Mouse (Mus musculus): Measurements from ENCODE around the gene B3gnt5. TPM values are rescaled to one million over a fixed set of nuclear protein-coding genes. Genes with fewer than 3 reads are reported as not detected.
"Not testable (repeated sequence)": the region's sequence is repeated elsewhere in the genome, so short reads cannot be mapped to it uniquely, and the experiment has no call there.

The B3gnt5 gene
- polyA plus RNA-seq (2017; shearing (Covaris generic)): 10 to 100 TPM; 15.8 to 17.5 TPM

DNA sequence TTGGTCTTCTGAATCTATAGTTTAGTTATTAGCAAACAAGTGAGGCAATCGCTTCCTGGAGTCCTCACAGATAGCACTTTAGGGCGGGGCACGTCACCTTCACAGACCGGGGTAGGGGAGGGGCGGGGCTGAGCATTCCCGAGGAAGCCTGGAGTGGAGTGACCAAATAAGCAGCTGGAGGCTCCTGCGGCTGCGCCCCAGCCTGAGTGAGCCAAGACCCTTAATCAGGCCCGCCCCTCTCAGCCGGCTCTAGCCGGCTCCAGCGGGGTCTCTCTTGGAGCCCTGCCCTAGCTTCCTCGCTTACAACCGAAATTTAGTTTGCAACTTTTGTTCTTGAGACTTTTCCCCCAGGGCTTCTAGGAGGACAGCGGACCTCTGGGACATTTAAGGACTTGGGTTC is at the start of gene B3gnt5:
B3gnt5 (plus strand) TSS at position 135 of the 400 bp plus-strand sequence.
- ATAC-seq: peak; percentile 64

DNA sequence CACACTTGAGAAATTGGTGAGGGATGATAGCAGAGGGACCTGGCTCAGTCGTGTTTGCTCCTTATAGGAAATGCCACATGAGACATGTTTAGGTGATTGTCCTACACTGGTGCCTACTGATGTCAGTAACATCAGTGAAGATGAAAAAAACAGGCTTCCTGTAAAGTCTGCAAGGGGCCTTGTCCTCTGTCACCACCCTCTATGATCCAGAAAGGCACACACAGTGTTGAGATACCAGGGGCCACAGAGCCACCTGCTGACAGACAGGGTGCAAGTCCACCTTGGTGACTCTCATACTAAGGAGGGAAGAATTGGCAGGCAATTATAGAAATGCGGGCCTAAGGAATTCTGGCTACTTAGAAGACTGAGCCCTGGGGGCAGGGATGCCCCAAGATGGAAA is 39.0 kb upstream of the B3gnt5 start:
- ATAC-seq: no peak

DNA sequence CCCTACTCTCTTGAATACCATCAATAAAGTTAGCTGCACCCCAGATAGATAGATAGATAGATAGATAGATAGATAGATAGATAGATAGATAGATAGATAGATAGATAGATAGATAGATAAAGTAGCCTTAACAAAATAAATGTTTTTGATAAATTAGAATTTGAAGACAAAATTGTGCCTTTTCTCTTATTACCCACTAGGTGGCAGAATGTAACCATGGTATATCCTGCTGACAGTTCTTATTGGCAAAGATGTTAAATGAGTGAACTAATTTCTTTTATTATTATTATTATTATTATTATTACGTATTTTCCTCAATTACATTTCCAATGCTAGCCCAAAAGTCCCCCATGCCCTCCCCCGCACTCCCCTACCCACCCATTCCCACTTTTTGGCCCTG is 35.9 kb upstream of the B3gnt5 start:
- not testable (repeated sequence) for ATAC-seq

DNA sequence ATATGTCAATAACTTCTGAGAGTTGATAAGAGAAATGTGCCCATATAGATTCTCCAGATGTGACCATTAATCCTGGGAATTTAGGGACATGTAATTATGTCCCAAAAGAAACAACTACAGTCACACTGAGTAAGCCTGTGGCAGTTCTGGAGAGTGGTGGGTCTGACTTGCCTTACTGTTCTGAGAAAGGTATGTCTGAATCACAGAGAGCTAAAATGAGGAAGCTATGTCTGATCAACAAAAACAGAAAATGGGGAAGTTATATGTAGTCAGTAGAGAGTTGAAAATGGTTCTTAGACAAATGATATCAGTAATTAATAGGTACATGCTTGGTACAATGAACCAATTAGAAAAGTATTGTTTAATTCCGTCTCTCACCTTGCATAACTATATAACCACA is 27.1 kb upstream of the B3gnt5 start:
- ATAC-seq: no peak

DNA sequence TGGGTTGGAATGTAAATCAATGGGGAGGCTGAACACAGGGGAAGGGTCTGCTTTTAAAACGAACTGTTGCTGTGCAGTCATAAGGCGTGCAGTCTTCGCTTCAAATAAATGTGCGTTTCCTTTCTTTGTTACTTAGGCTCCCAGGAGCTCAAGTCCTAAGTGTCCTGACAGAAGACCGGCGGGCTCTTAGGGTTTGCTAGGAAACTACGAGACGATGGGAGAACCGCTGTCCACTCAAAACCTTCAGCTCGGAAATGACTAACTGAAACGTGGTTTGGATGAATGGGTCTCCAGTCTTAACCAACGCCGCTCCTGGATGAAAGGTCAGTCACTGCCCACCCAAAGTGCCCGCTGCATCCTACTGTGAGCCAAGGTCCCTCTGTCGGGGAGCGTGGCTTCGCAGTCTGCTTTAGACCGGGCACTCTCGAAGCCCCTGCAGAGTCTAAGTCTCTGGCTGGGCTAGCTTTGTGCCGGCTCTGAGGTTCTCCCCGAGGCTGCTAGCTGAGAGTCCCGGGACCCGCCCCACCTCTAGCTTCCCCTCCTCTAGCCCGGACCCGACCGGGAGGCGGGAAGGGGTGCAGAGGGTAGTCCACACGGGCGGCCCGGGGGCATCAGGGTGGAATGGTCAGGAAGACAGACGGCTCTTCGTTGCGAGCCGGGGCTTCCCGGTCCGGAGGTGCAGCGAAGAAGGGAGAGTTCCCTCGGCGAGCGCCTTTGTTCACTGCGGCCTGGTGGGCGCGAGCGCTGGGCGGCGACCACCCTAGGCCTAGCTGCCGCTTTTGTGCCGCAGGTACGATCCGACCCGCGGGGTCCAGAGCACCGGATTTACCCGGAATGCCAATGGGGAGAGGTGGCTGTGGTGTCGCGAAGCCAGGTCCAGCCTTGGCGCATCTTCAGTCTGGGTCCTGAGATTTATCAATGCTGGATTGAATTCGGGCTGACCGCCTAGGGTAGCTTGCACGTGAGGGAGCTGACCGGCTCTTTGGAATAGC is 793 bp downstream of the B3gnt5 start:
- ATAC-seq: peak; percentile 22

DNA sequence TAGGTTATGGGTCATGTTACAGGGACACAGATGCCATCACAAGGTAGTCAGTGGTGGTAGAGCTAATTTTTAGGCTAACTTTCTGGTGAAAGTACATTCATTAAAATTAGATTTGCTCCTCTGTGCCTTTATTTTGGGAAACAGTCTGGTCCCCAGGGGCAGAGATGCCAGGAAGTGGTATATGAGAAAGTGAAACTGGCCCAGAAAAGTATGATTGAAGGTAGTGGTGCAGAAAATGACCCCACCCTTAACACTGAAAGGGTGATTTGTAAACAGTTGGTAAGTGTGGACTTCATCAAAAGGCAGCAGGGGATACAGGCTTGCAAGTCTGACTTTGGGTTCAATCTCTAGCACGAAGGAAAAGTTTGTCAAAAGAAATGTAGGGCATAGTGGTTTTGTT is 1.7 kb downstream of the B3gnt5 start:
- ATAC-seq: peak; percentile 58

DNA sequence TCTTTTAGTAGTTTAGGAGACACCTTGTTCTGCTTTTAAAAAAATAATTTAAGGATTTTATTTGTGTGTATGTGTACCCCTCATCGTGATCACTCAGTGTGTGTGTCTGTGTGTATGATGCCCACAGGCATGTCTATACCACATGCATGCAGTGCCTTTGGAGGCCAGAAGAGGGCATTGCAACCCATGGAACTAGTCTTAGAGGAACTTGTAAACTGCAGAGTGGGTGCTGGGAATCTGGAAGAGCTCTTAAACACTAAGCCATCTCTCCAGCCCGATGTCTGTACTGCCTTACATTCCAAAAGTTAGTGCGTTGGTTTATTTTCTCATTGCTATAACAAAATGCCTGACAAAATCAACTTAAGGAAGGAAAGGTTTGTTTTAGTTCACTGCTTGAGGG is 6.1 kb downstream of the B3gnt5 start:
- no peak for ATAC-seq

DNA sequence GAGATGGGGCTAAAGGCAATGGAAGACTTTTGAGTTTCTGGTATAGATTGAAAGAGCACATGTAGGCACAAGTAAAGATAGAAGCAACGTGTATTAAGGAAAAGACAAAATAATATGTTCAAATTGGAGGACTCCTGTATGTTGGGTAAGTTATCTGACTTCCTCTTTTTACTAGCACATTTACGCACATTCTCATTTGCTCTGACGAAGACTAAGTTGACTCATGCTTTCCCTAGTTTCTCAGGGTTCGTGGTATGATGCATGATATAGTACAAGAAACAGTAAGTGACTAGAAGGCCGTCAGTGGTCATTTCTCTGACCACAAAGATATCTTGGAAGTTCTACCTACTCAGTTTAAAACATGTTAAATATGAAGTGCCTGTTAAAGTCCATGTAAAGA is 8.0 kb downstream of the B3gnt5 start:
- no peak for ATAC-seq

DNA sequence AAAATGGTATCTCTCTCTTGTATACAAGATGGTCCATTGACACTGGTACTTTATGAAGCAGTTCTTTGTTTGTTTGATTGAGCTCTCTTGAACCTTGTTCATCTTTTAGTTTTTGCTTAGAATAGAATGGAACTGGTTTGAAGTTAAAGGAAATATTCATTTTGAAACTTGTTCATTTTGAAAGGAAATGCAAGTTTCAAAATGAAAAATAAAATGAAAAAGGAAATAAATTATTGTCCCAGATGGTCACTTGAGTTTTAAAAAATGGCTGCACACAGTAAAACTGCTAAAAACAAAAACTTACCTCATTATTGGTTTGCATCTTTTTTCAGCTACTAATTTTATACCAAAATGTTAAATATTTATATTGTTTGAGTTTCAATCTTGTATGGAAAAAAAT is 12.0 kb downstream of the B3gnt5 start:
- no peak for ATAC-seq

DNA sequence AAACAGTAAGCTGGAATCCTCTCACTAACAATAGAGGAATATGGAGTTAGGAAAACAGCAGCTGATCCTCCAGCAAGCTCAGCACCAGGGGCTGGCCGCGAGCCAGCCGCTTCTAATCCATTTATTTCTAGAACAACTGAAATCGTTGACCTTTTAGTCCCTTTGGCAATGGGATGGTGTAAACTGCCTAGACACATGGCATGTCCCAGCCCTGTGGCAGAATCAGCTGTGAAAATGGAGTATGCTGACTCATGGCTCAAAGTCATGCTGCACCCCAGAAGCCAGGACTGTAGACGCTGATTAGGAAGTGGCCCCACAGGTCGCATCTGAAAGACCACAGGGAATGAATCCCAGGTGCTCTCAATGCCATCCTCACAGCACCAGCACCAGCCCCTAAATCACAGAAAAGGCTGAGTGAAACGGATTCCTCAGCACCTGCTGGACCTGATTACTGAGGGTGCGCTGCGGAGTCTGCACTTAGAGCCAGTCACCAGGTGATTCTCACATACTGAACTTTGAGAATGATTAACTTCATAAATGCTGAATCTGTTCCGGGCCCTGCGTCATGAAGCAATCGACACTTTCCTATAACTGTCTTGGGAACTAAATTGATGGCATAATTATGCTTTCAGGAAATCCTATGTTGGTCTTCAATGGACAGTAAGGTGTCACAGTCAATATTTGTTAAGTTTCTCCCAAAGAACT is 26.5 kb downstream of the B3gnt5 start:
- no peak for ATAC-seq

DNA sequence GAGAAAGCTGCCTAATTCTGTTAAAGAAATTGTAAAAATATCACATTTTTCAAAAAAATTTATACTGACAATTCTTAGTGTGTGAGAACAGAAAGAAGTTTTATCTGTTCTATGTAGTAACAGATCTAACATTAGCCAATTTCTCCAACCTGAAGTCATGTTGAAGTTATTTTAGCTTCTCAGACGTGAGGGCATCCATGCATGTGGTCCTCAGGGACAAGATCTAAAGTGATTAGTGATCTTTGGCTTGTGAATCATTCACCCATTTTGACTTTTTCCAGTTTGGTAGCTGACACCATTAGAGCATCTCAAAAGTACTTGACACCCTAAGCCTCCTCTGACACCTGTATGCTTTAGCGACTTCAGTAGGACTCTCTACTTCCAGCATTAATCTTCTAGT is 29.9 kb downstream of the B3gnt5 start:
- no peak for ATAC-seq

DNA sequence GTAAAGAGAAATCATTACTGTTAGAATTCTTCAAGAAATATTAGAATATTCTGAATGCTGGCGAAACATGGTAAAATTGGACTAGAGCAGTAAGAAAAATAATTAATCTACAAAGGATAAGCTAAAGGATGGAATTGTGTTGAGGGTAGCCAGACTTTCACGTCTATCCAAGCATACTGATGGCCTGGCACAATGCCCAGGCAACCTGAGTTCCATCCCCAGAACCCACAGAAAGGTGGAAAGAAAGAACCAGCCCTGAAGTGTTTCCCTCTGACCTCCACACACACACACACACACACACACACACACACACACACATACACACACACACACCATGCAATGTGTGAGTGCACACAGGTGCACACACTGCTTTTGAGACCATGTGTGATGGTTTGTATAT is 58.8 kb downstream of the B3gnt5 start:
- ATAC-seq: no peak

Other genes with a start within 250 kb of the B3gnt5 start
- gene Olfr167, start 237.9 kb upstream of the B3gnt5 start, polyA plus RNA-seq (2017; shearing (Covaris generic)): not detected
- not detected for gene Olfr168, start 224.7 kb upstream of the B3gnt5 start, polyA plus RNA-seq (2017; shearing (Covaris generic))
- gene Olfr169, start 188.4 kb upstream of the B3gnt5 start, polyA plus RNA-seq (2017; shearing (Covaris generic)): not detected
- not detected for gene Olfr170, start 148.3 kb upstream of the B3gnt5 start, polyA plus RNA-seq (2017; shearing (Covaris generic))
- gene Olfr171, start 130.3 kb upstream of the B3gnt5 start, polyA plus RNA-seq (2017; shearing (Covaris generic)): not detected
- gene Lamp3, start 53.8 kb upstream of the B3gnt5 start, polyA plus RNA-seq (2017; shearing (Covaris generic)): under 1 TPM in 1 of 2 experiments, not detected in 1; 0.14 TPM
- 100 to 1,000 TPM; 231 to 315 TPM for gene Klhl6, start 222.8 kb downstream of the B3gnt5 start, polyA plus RNA-seq (2017; shearing (Covaris generic))